Mouse (Mus musculus): Measurements from ENCODE around the gene Idi2. TPM values are rescaled to one million over a fixed set of nuclear protein-coding genes. Genes with fewer than 3 reads are reported as not detected.
A peak's percentile ranks its signal among the peaks of the same experiment; 100 is the strongest.
"Not testable (repeated sequence)": the region's sequence is repeated elsewhere in the genome, so short reads cannot be mapped to it uniquely, and the experiment has no call there.

The Idi2 gene
- total RNA-seq, 2 experiments from 2014 or later = not detected

DNA sequence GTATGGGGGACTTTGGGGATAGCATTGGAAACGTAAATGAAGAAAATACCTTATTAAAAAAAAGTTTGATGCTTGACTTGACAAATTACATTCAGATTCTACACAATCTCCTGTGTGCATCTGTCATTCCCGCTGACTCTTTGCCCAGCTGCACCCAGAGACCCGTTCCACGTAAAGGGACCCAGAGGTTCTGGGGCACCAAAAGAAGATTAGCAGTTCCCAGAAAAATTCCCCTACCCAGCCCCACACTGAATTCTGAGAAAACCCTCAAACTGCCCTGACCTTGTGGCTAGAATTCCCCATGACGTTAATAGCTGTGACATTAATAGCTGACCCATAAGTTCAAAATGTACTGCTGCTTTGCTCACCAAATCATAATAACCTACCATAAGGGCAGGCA is 12.6 kb downstream of the Idi2 start:
- TF ChIP-seq CTCF (IDR thresholded peaks at IDR 0.05) = no peak
- Histone ChIP-seq H3K27ac (no peak overlapping the region), H3K4me3 (no peak overlapping the region)
- intact Hi-C loops (cut with DNase I) = no loop called here
- no peak for DNase-seq (ENCODE audit: extremely low spot score in 1 of 2, low spot score in 2 of 2)

DNA sequence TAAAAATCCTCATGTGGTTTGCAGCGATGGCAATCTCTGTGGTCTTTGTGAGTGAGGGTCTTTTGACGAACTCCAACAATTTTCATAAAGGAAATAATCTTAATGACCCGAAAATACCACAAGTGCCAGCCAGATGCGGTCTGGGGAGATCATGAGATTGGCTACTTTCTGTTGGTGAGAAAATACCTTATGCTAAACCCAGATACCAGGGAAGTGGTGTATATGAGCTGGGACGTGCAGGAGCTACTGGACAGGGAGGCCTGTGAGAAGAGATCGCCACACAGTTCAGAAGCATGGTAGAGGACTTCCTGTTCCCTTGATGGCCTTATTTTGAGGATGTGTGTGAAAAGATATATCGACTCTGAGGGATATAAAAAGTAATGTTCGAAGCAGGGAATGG is 15.1 kb downstream of the Idi2 start:
- Histone ChIP-seq H3K4me3 (no peak overlapping the region), H3K27ac (no peak overlapping the region)
- intact Hi-C loops (cut with DNase I) = no loop called here
- DNase-seq (ENCODE audit: extremely low spot score in 1 of 2, low spot score in 2 of 2) = no peak
- no peak for TF ChIP-seq CTCF (IDR thresholded peaks at IDR 0.05)

DNA sequence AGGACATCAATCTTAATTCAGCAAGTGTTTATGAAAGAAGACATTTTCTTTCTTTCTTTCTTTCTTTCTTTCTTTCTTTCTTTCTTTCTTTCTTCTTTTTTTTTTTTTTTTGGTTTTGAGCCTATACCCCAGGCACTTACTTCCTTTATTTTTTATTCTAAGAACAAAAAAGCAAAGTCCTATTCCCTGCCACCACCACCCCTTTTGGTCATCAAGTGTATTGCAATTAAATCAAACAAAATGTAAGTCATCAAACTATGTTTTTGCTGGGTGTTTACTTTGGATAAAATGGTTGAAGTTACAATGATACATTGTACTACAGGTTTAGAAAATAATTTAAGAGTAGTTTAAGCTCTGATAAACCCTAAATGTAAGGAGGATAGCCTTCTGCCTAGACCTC is 19.7 kb downstream of the Idi2 start:
- intact Hi-C loops (cut with DNase I) = loop anchor here (5.0 kb wide), 1 partner anchor 85 kb away; the partner anchor contains the start of gene Idi1
- peak; percentile 27 for TF ChIP-seq CTCF (IDR thresholded peaks at IDR 0.05)
- DNase-seq (ENCODE audit: extremely low spot score in 1 of 2, low spot score in 2 of 2) = no peak
- H3K4me3 ChIP-seq = no peak overlapping the region
- no peak overlapping the region for H3K27ac ChIP-seq

DNA sequence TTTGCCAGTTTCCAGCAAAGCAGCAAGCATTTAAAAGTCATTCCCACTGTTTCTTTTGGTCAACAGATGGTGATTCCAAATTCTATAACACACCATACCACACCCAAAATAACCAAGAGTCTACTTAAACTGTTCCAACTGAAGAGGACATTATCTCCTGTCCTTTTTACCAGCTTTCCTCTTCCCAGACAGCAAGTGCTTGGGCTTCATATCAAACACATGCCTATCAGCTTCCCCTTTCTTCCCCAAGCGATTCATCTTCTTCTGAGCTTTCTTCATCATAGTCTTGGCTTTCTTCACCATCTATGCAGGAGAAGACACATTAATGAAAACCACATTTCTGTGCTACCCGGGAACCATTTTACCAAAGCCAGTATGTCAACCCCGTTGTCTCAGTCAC is 20.3 kb downstream of the Idi2 start:
- no peak overlapping the region for H3K4me3 ChIP-seq
- H3K27ac ChIP-seq = no peak overlapping the region
- no peak for DNase-seq (ENCODE audit: extremely low spot score in 1 of 2, low spot score in 2 of 2)
- intact Hi-C loops (cut with DNase I) = loop anchor here (5.0 kb wide), 1 partner anchor 86 kb away; the partner anchor contains the start of gene Idi1
- TF ChIP-seq CTCF (IDR thresholded peaks at IDR 0.05) = no peak

DNA sequence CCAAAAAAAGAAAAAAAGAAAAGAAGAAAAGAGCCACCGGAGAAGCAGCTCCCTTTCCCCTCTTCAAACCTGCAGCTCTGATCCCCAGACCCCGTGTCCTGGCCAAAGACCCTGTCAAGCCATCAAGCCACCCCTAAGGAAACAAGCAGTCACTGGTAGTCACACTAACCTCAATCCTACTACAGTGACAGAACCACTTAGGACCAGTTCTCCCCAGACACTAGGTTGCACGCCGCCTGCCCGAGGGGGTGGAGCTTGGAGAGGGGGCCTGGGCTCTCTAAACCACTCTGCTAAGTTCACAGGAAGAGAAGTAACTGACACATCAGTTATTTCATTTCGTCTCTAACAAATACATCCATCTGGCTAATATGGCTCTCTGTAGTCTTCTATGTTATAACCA is 39.6 kb downstream of the Idi2 start:
- Histone ChIP-seq H3K4me3 (no peak overlapping the region), H3K27ac (no peak overlapping the region)
- intact Hi-C loops (cut with DNase I) = loop anchor here (10.0 kb wide), 1 partner anchor 773 kb away; the partner anchor contains the start of gene Zmynd11
- no peak for TF ChIP-seq CTCF (IDR thresholded peaks at IDR 0.05)
- DNase-seq (ENCODE audit: extremely low spot score in 1 of 2, low spot score in 2 of 2) = no peak

DNA sequence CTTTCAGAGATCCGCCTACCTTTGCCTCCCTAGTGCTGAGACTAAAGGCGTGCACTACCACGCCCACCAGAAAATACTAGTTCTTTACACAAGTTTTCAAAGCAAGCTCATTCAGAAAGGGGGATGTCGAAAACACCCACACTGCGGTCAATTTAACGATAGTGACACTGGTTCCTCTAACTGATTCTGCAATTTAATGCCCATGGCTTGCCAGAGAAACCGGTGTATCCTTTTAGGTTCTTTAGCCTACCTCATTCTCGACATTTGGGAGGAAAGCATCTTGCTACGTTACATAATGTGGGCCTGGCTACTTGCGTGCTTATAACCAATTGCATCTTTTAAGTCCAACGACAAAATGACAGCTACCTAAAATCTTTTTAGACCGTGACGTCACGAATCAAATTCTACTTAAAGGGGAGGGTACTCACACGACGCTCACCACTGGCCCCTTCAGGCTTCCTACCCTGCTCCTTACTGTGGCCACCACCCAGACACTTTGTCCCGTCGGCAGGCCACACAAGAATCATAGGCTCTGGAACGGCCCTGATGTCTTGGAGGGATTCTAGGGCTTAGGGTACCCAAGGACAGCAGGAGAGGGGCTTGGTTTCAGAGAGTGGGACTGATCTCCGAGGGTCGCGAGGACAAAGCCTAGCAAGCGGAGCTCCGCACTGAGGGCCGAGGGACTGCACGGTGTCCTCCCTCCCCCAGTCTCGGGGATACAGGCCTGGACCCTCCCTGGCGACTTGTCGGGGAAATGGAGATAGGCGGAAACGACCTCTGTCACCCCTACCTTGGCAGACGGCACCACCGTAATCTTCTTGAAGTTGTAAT is 42.7 kb downstream of the Idi2 start:
- no peak for DNase-seq (ENCODE audit: extremely low spot score in 1 of 2, low spot score in 2 of 2)
- Histone ChIP-seq H3K27ac (peak overlapping the region; percentile 8), H3K4me3 (peak overlapping the region; percentile 100)
- no peak for TF ChIP-seq CTCF (IDR thresholded peaks at IDR 0.05)
- intact Hi-C loops (cut with DNase I) = loop anchor here (5.0 to 10.0 kb wide), 2 partner anchors 108 to 769 kb away; partner anchors contain the start of genes Idi1 and Zmynd11

GRCm38 (mm10) chr13:8995990-8996786 is 43.5 kb downstream of the Idi2 start, which contains the start of gene Gtpbp4:
Gene Gtpbp4 (minus strand): TSS chr13:8996083.
- H3K27ac ChIP-seq = peak within 1 kb of the TSS; percentile 94
- intact Hi-C loops (cut with DNase I) = loop anchor here (1.0 to 10.0 kb wide), 4 partner anchors 71 to 769 kb away; partner anchors contain the start of genes Idi1, Larp4b and Zmynd11
- peak; percentile 96 to 98 for DNase-seq (ENCODE audit: extremely low spot score in 1 of 2, low spot score in 2 of 2)
- TF ChIP-seq CTCF (IDR thresholded peaks at IDR 0.05) = peak; percentile 82
- H3K4me3 ChIP-seq = peak within 1 kb of the TSS; percentile 100

GRCm38 (mm10) chr13:8997221-8997620 is 44.6 kb downstream of the Idi2 start:
- not testable (repeated sequence) for H3K27ac ChIP-seq; H3K4me3 ChIP-seq; DNase-seq (ENCODE audit: extremely low spot score in 1 of 2, low spot score in 2 of 2)
- intact Hi-C loops (cut with DNase I) = loop anchor here (2.0 to 10.0 kb wide), 3 partner anchors 70 to 768 kb away; partner anchors contain the start of genes Idi1 and Zmynd11

GRCm38 (mm10) chr13:8999464-8999863 is 46.8 kb downstream of the Idi2 start:
- DNase-seq (ENCODE audit: extremely low spot score in 1 of 2, low spot score in 2 of 2) = no peak
- intact Hi-C loops (cut with DNase I) = loop anchor here (5.0 to 10.0 kb wide), 2 partner anchors 112 to 765 kb away; partner anchors contain the start of genes Idi1 and Zmynd11
- no peak overlapping the region for H3K27ac ChIP-seq
- H3K4me3 ChIP-seq = no peak overlapping the region
- no peak for TF ChIP-seq CTCF (IDR thresholded peaks at IDR 0.05)

DNA sequence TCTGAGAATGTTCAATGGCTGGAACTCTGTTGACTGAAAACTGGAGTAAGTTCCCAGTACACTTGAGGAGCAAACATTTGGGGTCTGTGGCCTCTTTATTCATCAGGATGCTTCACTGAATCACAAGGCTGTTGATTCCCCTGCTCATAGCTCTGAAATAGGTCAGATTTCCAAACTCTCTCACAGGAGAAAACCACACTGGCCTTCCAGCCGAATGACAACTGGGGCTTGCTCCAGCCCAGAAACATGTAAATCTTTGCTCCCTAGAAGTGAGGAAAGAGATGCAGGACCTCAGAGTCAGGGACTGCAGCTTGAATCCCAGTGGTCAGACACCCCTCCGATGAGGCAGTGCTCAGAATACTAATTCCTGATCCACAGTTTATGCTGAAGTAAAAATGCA is 50.6 kb downstream of the Idi2 start:
- H3K4me3 ChIP-seq = no peak overlapping the region
- no peak overlapping the region for H3K27ac ChIP-seq
- intact Hi-C loops (cut with DNase I) = no loop called here
- no peak for TF ChIP-seq CTCF (IDR thresholded peaks at IDR 0.05)
- DNase-seq (ENCODE audit: extremely low spot score in 1 of 2, low spot score in 2 of 2) = no peak

Small RNA genes within 50 kb of the gene (microRNA-seq; reads per million reads assigned to microRNA genes)
- 0 reads per million in 2 experiments for gene Gm22750

Other genes with a start within 250 kb of the Idi2 start
- gene Wdr37, start 81.0 kb upstream of the Idi2 start, total RNA-seq (2021) = 100 to 1,000 TPM in 1 of 2 experiments, 10 to 100 TPM in 1; 98.0 to 106 TPM
- gene Idi1, start 67.4 kb upstream of the Idi2 start, total RNA-seq (2021) = 10 to 100 TPM; 32.6 to 35.1 TPM
- gene Gm9745, start 4.6 kb upstream of the Idi2 start, total RNA-seq (2021) = not detected
- 10 to 100 TPM; 41.2 to 44.1 TPM for gene Gtpbp4, start 43.2 kb downstream of the Idi2 start, total RNA-seq (2021)
- gene Larp4b, start 141.0 kb downstream of the Idi2 start, total RNA-seq (2021) = 10 to 100 TPM; 70.5 to 76.6 TPM